Mouse (Mus musculus) left cerebral cortex, postnatal 36 days (tissue): ENCODE measurements at regions not wholly inside any gene's neighbourhood (a gene's known extent, or its start where the extent isn't known, plus 50 kb on each side); places are given as distances from the start of the nearest gene placed in this dataset.
A peak's percentile ranks its signal among the peaks of the same experiment; 100 is the strongest.

ENCODE experiments used
- DNase-seq, 2 experiments: peaks; one replicate each; pipeline ENCODE4 v3.0.0; 2021 to 2022; ENCODE audit warnings: low spot score in 2 of 2, mixed read lengths in 1 of 2
- intact Hi-C: fragments of 180-260 bp; cut with DNase I; formaldehyde crosslinking; loops from one replicate; pipeline ENCODE4 v1.15.1; 2025

DNA sequence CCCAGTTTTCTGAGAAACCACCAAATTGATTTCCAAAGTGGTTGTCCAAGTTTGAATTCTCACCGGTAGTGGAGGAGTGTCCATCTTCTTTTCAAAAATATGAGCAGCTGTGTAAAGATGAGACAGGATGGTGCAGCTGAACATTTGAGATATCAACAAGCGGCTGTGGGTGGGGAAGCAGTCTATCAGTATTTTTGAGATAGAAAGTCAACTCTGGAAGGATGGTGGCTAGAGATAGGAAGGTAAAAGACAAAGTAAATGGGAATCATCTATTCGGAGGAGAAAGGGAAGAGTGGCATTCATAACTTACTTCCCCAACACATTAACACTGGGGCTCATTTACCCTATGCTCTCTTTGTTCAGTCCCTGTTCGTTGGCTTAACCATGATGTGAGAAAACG is 146.9 kb upstream of the Gmnc start:
- intact Hi-C loops = loop anchor here (2.0 to 5.0 kb wide), 2 partner anchors 151 to 356 kb away; no protein-coding TSS in a partner anchor
- no peak for DNase-seq

DNA sequence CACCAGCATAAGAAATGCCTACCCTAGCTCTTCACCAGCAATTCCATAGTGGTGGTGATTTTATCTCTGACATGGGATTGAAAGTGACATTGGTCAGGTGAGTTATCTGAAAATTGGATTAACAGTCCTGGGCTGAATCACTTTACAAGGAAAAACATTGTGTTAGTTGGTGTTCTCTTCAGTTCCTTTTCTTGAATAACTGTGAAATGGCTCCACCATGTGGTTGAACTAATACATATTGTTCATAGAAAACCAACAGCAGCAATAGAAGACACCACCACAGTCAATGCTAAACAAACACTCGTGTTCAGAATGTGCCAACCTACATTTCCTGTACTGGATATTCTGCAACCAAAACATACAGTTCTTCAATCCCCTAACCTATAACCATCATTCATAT is 147.5 kb upstream of the Gmnc start:
- no peak for DNase-seq
- intact Hi-C loops = loop anchor here (2.0 to 5.0 kb wide), 2 partner anchors 152 to 356 kb away; no protein-coding TSS in a partner anchor

DNA sequence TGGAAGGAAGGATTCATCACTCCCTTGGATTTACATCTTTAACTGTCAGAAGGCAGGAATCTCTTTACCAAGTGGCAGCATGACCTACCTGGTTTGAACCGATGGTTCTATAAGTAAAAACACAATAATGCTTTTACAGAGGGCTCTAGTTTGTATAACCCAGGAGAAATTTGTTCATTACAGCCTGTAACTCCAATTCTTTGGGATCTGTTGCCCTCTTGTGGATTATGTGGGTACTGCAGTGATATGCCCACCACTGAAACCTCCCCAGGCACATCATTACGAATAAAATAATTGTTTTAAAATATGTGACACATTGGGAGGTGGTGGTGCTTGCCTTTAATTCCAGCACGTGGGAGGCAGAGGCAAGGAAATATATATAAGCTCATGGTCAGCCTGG is 148.6 kb upstream of the Gmnc start:
- DNase-seq = peak; percentile 18 to 57
- intact Hi-C loops = loop anchor here (1.0 to 5.0 kb wide), 3 partner anchors 238 to 1173 kb away; no protein-coding TSS in a partner anchor

DNA sequence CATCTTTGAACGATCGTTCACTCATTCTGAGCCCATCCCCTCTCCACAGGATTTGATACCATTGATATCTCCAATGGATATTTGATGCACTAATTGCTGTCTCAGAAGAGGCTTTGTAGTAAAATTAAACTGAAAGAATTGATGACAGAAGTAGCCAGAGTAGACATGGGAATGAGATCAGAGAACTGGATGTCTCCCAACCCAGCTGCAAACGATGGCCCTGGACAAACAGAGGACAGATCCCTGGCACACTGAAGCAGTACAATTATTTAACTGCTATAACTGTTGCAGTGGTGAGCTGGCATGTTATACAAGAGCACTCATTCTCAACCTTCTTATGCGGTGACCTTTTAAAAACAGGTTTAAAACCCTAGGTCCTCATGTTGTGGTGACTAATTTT is 151.5 kb upstream of the Ostn start:
- DNase-seq = no peak
- intact Hi-C loops = no loop called here

DNA sequence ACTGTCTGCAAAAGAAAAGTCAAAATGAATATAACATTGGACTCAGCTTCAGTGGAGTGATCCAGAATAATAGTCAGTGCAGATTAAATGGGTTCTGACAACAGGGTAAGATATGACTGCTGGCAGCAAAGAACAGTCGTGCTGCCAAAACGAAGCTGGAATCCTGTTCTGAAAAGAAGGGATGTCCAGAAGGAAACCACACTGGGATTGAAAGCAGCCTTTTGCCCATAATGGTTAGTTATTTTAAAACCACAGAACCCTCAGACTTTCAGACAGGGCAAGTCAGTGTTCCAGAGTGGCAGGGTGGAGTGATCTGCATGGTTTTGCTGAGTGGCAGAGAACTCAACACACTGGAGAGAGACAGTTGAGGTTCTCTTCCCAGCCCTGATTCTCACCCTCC is 111.6 kb upstream of the Ostn start:
- no peak for DNase-seq
- intact Hi-C loops = no loop called here
